Mouse (Mus musculus): ENCODE measurements around the gene Slc36a3. TPM values are rescaled to one million over a fixed set of nuclear protein-coding genes. Genes with fewer than 3 reads are reported as not detected.

Gene Slc36a3
- 0.30 TPM for polyA plus RNA-seq (2015; fragmentation: Illumina TruSeq; extraction: RNeasy Lipid Tissue Mini Kit (QIAGEN cat#74804); ENCODE audit: insufficient read depth, low replicate concordance)

DNA sequence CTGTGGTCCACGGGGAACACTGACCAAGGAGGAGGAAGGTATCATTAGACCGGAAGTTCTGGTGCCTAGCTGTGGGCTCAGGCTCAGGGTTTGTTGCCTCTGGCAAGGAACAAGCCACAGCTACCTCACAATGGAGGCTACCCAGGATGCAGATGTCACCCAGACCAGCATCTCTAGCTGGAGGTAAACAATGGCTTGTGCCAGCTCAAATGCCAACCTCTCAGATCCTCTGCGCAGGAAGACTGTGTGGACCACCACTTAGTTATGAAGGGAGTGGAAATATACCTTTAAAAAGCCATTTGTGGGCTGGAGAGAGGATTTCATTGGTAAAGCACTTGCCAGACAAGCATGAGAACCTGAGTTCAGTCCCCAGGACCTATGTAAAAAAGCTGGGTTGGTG, at the start of gene Slc36a3:
Gene Slc36a3, minus strand, starts transcription at position 101 of the 400 bp plus-strand sequence.

DNA sequence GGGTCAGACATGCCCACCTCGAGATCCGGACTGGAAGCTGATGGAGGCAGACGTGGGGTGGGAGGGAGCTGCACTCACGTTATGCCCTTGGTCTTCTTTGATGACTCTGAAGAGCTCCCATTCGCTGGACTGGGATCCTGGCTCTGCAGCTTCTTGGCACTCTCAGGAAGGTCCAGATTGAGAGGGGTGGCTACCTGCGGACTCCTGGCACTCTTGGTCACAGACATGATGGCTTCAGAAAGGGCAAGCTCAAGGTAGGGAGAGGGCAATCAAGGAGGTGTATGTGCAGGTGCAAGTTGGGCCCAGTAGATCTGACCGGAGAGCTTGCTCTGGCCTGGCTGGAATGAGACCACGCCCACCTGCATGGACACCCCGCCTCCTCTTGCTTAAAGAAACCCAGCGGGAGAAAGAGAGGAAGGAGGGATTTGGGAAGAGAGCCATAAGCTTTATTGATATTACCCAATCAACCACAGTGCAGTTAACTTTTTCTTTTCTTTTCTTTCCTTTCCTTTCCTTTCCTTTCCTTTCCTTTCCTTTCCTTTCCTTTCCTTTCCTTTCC, 33.3 kb upstream of the Slc36a3 start, which contains the start of gene Slc36a2:
Gene Slc36a2, minus strand, starts transcription at position 345 of the 559 bp plus-strand sequence.

GRCm38 (mm10) chr11:55097463-55098188, 53.9 kb downstream of the Slc36a3 start, which contains the start of gene Gm2a:
TSS of gene Gm2a (plus strand) at chr11:55098115.

GRCm38 (mm10) chr11:55077331-55078231, 73.9 kb downstream of the Slc36a3 start, which contains the start of gene Ccdc69:
TSS of gene Ccdc69 (minus strand) at chr11:55078131.

Other genes with a start within 250 kb of the Slc36a3 start
- 142 TPM for gene Gpx3, start 249.3 kb downstream of the Slc36a3 start, polyA plus RNA-seq (2015; fragmentation: Illumina TruSeq; extraction: RNeasy Lipid Tissue Mini Kit (QIAGEN cat#74804); ENCODE audit: insufficient read depth, low replicate concordance)
- gene Tnip1, start 188.8 kb downstream of the Slc36a3 start, polyA plus RNA-seq (2015; fragmentation: Illumina TruSeq; extraction: RNeasy Lipid Tissue Mini Kit (QIAGEN cat#74804); ENCODE audit: insufficient read depth, low replicate concordance), result 23.1 TPM
- 179 TPM for gene Anxa6, start 118.3 kb downstream of the Slc36a3 start, polyA plus RNA-seq (2015; fragmentation: Illumina TruSeq; extraction: RNeasy Lipid Tissue Mini Kit (QIAGEN cat#74804); ENCODE audit: insufficient read depth, low replicate concordance)
- gene Ccdc69, start 73.6 kb downstream of the Slc36a3 start, polyA plus RNA-seq (2015; fragmentation: Illumina TruSeq; extraction: RNeasy Lipid Tissue Mini Kit (QIAGEN cat#74804); ENCODE audit: insufficient read depth, low replicate concordance), result 47.8 TPM
- 141 TPM for gene Gm2a, start 53.6 kb downstream of the Slc36a3 start, polyA plus RNA-seq (2015; fragmentation: Illumina TruSeq; extraction: RNeasy Lipid Tissue Mini Kit (QIAGEN cat#74804); ENCODE audit: insufficient read depth, low replicate concordance)
- gene Slc36a2, start 33.4 kb upstream of the Slc36a3 start, polyA plus RNA-seq (2015; fragmentation: Illumina TruSeq; extraction: RNeasy Lipid Tissue Mini Kit (QIAGEN cat#74804); ENCODE audit: insufficient read depth, low replicate concordance), result 9.7 TPM
- 16.2 TPM for gene Slc36a1, start 52.6 kb upstream of the Slc36a3 start, polyA plus RNA-seq (2015; fragmentation: Illumina TruSeq; extraction: RNeasy Lipid Tissue Mini Kit (QIAGEN cat#74804); ENCODE audit: insufficient read depth, low replicate concordance)
- 0.04 TPM for gene Fat2, start 184.9 kb upstream of the Slc36a3 start, polyA plus RNA-seq (2015; fragmentation: Illumina TruSeq; extraction: RNeasy Lipid Tissue Mini Kit (QIAGEN cat#74804); ENCODE audit: insufficient read depth, low replicate concordance)

All from spleen, adult 10 weeks (tissue).